Mouse (Mus musculus): ENCODE data around the gene Gpx2. TPM values are rescaled to one million over a fixed set of nuclear protein-coding genes. Genes with fewer than 3 reads are reported as not detected.
A peak's percentile ranks its signal among the peaks of the same experiment; 100 is the strongest.

Gene Gpx2
- total RNA-seq (2015) = not detected in 2 replicates
- total RNA-seq (2017) = not detected in 2 replicates

- ATAC-seq (replicated peaks; ENCODE audit: poor library complexity) = no peak
Measured at GRCm38 (mm10) chr12:76795350-76795749, at the start of gene Gpx2. Gene Gpx2, minus strand, starts transcription at chr12:76795554.

GRCm38 (mm10) chr12:76844346-76845061, 49.1 kb upstream of the Gpx2 start:
- no peak for ATAC-seq (replicated peaks; ENCODE audit: poor library complexity)

DNA sequence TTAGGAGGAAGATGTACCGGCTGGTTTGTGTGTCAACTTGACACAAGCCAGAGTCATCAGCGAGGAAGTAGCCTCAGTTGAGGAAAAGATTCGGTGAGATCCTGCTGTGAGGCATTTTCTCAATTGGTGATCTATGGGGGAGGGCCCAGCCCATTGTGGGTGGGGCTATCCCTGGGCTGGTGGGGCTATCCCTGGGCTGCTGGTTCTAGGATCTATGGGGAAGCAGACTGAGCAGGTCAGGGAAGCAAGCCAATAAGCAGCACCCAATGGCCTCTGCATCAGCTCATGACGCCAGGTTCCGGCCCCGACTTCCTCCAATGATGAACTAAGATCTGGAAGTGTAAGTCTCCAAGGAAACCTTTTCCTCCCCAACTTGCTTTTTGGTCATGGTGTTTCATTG, 44.7 kb upstream of the Gpx2 start:
- no peak for ATAC-seq (replicated peaks; ENCODE audit: poor library complexity)

DNA sequence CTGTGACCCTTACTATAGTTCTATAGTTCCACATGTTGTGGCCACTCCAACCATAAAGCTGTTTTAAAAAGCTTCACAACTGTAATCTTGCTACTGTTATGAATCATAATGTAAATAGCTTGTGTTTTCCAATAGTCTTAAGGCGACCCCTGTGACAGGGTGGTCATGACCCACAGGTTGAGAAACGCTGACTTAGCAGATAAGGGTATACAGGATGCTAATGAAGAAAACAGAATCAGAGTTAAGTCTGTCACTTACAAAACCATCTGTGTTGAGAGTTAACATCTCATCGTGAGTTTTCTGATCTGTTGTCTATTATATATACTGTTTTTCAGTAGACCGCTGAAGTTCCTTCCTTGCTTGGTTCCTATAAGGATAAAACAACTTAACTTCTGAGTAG, 43.9 kb upstream of the Gpx2 start:
- no peak for ATAC-seq (replicated peaks; ENCODE audit: poor library complexity)

DNA sequence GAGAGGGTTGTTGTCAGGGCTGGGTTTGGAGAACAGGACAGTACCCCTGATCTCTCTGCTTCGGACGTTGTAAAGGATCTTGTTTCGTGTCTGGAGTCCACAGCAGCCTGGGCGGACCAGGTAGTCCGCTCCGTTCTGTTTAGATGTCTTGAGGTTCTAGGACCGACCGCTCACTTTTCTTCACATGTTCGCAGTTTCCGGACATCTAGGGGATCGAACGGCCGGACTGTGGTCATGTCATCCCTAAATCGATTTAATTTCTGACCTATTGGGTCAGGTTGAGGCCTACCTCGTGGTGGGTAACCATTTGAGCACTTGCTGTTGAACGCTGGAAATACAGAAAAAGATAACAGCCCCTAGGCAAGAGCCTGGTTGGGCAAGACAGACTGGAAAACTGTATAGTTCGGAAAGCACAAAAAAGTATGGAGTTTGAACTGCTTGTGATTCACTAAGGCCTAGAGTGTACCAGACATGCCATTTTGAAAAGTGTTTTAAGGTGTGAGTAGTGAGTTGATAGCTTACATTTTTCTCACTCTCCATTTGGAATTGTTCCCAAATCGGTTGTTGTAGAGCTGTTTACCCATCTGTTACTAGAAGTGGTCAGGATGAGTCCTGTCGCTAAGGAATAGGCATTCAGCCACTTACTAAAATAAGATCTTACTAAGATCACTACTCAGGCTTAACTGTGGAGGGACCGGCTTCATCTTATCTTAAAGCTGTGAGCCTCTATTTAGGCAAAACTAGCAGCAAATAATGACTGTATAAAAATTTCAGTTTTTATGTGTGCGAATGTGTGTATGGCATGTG, 42.7 kb upstream of the Gpx2 start:
- peak; percentile 7; the same call in 1 of the 2 replicates for ATAC-seq (replicated peaks; ENCODE audit: poor library complexity)

- ATAC-seq (replicated peaks; ENCODE audit: poor library complexity) = peak; percentile 95
Measured at GRCm38 (mm10) chr12:76837101-76837843, 41.9 kb upstream of the Gpx2 start.

DNA sequence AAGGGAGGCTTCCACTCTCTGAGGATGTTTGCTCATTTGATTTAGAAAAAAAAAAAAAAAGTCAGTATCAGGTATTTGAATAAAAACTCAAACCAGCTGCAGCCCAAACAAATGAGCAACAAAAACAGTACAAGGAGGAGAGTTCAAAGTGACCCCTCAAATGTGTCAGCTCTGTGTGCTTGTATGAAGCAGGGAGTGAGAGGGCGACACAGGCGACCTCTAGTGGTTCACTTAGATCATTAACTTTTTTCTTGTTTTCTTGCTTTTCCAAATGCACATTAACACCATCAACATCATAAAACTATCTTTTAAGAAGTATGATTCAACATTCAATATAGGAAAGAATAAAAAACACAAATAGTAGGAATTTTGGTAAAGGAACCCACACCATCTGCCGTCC, 37.4 kb upstream of the Gpx2 start:
- ATAC-seq (replicated peaks; ENCODE audit: poor library complexity) = no peak; the same call in 1 of the 2 replicates

DNA sequence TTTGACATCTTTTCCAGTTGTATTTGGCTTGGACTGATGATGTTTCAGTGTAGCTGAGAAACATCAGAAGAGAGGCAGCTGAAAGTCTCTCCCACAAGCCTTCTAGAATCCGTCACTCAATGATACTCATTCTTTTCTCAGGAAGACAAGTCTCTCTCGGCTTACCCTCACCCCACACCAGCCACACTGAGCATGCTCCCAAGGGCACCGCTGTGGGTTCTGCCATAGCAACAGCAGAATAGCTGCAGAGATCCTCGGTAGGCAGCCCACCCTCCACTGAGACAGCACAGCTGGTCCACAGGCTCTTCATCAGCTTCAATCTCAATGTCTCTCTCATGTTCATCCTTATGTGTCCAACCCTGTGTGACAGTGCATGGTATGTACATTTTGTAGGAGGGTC, 29.9 kb upstream of the Gpx2 start:
- no peak for ATAC-seq (replicated peaks; ENCODE audit: poor library complexity)

GRCm38 (mm10) chr12:76822651-76823041, 27.3 kb upstream of the Gpx2 start, which contains the start of gene Rab15:
Gene Rab15, minus strand, starts transcription at chr12:76822908.
- no peak for ATAC-seq (replicated peaks; ENCODE audit: poor library complexity)

GRCm38 (mm10) chr12:76822002-76822650, 26.8 kb upstream of the Gpx2 start:
- ATAC-seq (replicated peaks; ENCODE audit: poor library complexity) = peak; percentile 55

GRCm38 (mm10) chr12:76820615-76821014, 25.3 kb upstream of the Gpx2 start:
- ATAC-seq (replicated peaks; ENCODE audit: poor library complexity) = no peak

- no peak for ATAC-seq (replicated peaks; ENCODE audit: poor library complexity)
Measured at GRCm38 (mm10) chr12:76819816-76820215, 24.5 kb upstream of the Gpx2 start.

GRCm38 (mm10) chr12:76818908-76819307, 23.6 kb upstream of the Gpx2 start:
- no peak for ATAC-seq (replicated peaks; ENCODE audit: poor library complexity)

GRCm38 (mm10) chr12:76818120-76818519, 22.8 kb upstream of the Gpx2 start:
- no peak for ATAC-seq (replicated peaks; ENCODE audit: poor library complexity)

DNA sequence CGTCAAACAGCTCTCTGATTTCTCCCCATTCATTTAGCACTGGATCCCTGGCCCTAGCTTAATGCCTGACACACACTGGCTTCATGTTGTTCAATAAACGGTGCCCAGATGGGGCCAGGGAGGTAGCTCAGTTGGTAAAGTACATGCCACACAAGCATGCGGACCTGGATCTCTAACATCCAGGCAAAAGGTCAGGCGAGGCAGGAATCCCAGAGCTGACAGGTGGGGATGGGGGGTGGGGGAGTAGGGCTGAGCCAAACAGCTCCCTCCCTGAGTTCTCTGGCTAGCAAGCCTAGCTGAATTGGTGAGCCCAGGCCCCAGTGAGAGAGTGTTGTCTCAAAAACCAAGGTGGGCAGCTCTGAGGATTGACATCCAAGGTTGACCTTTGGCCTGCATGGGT, 21.8 kb upstream of the Gpx2 start:
- ATAC-seq (replicated peaks; ENCODE audit: poor library complexity) = no peak

GRCm38 (mm10) chr12:76816720-76817119, 21.4 kb upstream of the Gpx2 start:
- ATAC-seq (replicated peaks; ENCODE audit: poor library complexity) = peak; percentile 59

- ATAC-seq (replicated peaks; ENCODE audit: poor library complexity) = no peak
Measured at GRCm38 (mm10) chr12:76814120-76814519, 18.8 kb upstream of the Gpx2 start.

DNA sequence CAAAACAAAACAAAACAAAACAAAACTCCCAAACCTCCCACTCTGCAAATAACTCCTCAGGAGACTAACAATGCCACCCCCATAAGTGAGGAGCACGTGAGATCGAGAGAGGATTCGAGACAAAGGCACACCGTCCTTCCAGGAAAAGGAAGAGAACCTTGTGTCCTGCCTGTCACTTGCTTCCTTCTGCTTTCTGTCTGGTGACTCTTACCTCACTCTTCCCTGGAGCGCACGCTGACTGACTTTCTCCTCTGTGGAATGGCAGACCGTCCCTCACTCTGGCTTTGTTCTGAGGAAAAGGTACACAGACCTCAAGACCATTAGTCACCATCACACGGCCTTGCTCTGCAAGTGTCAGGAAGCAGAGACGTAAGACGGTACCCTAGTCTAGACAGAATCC, 18.2 kb upstream of the Gpx2 start:
- ATAC-seq (replicated peaks; ENCODE audit: poor library complexity) = peak; percentile 61

GRCm38 (mm10) chr12:76811006-76811405, 15.7 kb upstream of the Gpx2 start:
- no peak for ATAC-seq (replicated peaks; ENCODE audit: poor library complexity)

GRCm38 (mm10) chr12:76810491-76810890, 15.1 kb upstream of the Gpx2 start:
- no peak for ATAC-seq (replicated peaks; ENCODE audit: poor library complexity)

DNA sequence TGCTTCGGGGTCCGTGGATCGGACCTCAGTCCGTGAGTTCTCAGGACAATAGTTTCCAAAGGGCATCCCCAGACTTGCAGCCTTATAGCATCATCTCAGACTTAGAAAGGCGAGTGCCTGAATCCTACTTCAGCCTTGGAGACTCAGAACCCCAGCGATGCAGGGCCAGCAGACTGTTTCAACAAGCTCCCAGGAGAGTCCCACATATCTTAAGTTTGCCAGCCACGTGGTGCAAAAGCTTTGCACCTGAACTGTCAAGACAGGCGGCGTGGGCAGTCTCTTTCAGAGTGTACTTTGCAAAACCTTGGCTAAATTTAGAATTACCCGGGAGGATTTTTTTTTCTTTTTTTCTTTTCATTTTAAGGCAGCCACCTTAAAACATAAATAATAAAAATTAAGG, 12.4 kb upstream of the Gpx2 start:
- ATAC-seq (replicated peaks; ENCODE audit: poor library complexity) = no peak
